ENCODE assay signal across 21 mouse cellular contexts in the genomic region with DNA sequence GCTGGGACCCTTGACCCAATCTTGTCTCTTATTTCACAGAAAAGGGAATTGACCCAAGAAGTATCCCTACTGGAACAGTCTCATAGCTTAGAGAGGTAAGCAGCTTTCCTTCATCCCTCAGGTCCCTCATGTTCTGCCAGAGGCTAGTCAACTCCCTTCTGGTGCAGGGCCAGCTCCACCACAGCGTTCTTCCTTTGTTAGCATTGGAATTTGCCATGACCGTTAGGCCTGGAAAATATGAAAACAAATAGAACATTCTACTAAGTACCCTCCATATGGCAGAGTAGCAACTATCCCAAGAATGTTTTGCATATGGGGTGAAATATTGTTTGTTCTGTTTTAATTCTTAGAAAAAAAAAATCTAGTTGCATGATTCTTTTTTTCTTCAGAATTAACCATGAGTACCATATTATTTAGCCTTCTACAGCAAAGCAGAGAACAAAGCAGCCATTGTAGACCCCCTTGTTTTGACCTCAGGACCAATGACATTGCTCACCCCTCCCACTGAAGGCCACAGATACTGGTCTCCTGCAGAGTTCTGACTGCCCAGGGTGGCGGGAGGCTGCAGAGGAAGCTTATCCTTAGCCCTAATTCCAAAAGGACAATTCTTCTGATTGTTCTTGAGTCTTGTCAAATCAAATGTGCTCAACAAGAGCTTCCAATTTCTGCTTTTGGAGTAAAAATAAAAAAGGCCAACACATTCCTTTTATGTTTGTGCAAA.
DNase-seq lines count a peak whose midpoint lies in the region.
"Had no signal": no experiment of that assay in that cellular context is flagged by ENCODE, and none has a peak within 500 bp of the region (broad histone marks: within the 10 kb centered on the region; RNA-seq: fewer than 3 reads in every experiment).

No protein-coding gene starts in this region.

- DNase-seq in embryo, embryonic 11 days, result peak; percentile 9
- DNase-seq in embryo, embryonic 9.5 days (ENCODE audit: extremely low spot score), result no peak
- peak; percentile 2 for DNase-seq in left cerebral cortex, postnatal 4 days
- no peak for DNase-seq in left cerebral cortex, postnatal 10 days (ENCODE audit: extremely low spot score in 1 of 2, low spot score in 2 of 2)
- DNase-seq in NIH3T3 (ENCODE audit: low read depth) (peak; percentile 48), liver (no peak)
- DNase-seq in fibroblast of lung, adult 2 months (ENCODE audit: low read depth), result peak; percentile 80
- DNase-seq: adrenal gland, adult 8-10 months; cerebellum, adult 9-10 months; forebrain, postnatal 0 days; gastrocnemius, postnatal 25 days; heart, adult 18-20 months; heart, postnatal 14 days; kidney, adult 9 months; kidney, postnatal 36 days; layer of hippocampus, postnatal 36 days; liver, embryonic 13.5 days; lung, embryonic 14.5 days; midbrain, embryonic 14.5 days; thymus, adult 2 months; thymus, postnatal 4 days had no signal

- intact Hi-C loops in left cerebral cortex, postnatal 4 days (cut with DNase I), result no loop called here
- intact Hi-C loops in left cerebral cortex, postnatal 10 days (cut with DNase I), result no loop called here

Comparison
In these comparisons a context has a peak if more than half of its experiments do, and no peak if none do; other contexts are left out.
1. DNase-seq: peak in embryo, embryonic 11 days (single experiment), left cerebral cortex, postnatal 4 days (single experiment), NIH3T3 (single experiment) and fibroblast of lung, adult 2 months (single experiment); none in embryo, embryonic 9.5 days (single experiment), left cerebral cortex, postnatal 10 days (0 of 2) and liver (single experiment).